Mouse (Mus musculus): ENCODE results near the gene Zic2.
"Not testable (repeated sequence)": the region's sequence is repeated elsewhere in the genome, so short reads cannot be mapped to it uniquely, and the experiment has no call there.

The Zic2 gene

DNA sequence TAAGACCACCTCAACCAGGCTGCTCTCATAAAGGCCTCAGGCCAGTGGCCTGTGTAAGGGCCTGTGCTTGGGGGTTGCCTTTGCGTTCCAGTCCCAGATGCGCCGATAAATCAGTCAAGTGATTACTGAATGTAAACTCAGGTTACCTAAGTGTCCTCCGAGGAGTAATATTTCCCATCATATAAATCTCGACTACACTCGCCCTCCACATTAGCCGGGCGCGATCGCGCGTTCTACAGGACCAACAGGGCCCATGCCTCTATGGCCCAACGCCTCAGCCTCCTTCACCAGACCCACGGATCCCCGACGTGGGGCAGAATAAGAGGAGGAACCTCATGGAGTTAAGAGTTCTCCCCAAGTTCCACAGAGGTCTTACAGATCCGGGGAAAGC lies 12.6 kb upstream of the Zic2 start:
- no peak for DNase-seq

DNA sequence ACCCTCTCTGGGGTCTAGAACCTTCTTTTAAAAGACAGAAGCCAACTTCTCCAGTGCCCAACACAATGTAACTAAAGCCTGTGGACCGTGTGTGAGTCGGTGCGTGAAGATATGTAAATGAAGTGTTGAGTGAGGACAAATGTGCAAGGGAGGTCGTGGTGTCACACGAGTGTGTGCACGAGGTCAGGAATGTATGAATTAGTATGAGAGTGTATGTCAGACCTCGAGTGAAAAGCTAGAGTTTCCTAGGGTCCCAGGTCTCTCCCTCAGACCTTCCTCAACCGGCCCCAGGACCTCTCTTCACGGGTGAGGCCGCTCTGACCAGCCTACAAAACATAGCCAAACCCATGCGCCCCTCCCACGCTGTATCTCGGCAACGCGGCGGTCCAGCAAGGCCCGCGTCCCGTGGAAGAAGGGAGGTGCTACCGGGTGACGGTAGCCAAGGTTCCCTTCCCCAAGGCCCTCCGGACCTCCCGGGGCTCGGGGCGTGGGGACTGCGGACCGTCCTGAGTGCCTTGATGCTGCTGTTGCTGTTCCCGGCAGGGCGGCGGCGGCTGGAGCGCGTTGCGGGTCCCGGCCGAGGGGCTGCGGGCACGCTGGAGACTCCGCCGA lies 12.0 kb upstream of the Zic2 start:
- no peak for DNase-seq

DNA sequence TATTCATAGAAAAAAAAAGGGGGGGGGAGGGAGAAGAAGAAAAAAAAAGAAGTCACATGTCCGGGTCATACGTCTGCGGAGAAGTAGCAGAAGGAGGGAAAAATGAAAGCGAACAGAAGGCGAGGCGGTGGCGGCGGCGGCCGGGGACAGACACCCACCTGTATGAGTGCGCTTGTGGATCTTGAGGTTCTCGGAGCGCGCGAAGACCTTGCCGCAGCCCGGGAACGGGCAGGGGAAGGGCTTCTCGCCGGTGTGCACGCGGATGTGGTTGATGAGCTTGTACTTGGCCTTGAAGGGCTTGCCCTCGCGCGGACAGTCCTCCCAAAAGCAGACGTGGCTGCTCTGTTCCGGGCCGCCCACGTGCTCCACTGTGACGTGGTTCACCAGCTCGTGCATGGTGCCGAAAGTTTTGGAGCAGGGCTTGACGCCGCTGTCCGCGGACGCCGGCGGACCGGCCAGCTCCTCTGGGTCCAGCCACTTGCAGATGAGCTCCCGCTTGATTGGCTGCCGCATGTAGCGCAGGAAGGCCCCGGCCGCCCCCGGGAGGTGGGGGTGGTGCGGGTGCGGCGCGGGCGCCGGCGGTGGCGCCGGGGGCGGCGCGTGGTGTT lies 11.4 kb upstream of the Zic2 start:
- DNase-seq, result not testable (repeated sequence)

DNA sequence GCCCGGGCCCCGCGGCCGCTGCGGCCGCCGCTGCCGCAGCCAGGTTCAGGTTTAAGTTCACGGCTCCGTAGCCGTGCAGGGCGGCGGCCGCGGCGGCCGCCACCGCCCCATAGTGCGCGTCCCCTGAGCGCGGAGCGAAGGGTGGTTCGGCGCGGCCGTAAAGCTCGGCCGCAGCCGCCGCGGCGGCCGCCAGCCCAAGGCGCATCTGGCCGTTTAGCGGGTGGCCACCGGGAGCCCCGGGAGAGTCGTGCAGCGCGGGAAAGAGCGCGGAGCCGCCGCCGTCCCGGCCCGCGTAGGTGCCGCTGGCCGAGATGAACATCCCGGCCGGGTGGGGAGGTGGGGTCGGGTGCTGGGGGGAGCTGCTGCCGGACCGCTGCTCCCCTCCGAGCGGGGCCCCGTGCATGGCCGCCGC lies 10.9 kb upstream of the Zic2 start:
- DNase-seq, result no peak

DNA sequence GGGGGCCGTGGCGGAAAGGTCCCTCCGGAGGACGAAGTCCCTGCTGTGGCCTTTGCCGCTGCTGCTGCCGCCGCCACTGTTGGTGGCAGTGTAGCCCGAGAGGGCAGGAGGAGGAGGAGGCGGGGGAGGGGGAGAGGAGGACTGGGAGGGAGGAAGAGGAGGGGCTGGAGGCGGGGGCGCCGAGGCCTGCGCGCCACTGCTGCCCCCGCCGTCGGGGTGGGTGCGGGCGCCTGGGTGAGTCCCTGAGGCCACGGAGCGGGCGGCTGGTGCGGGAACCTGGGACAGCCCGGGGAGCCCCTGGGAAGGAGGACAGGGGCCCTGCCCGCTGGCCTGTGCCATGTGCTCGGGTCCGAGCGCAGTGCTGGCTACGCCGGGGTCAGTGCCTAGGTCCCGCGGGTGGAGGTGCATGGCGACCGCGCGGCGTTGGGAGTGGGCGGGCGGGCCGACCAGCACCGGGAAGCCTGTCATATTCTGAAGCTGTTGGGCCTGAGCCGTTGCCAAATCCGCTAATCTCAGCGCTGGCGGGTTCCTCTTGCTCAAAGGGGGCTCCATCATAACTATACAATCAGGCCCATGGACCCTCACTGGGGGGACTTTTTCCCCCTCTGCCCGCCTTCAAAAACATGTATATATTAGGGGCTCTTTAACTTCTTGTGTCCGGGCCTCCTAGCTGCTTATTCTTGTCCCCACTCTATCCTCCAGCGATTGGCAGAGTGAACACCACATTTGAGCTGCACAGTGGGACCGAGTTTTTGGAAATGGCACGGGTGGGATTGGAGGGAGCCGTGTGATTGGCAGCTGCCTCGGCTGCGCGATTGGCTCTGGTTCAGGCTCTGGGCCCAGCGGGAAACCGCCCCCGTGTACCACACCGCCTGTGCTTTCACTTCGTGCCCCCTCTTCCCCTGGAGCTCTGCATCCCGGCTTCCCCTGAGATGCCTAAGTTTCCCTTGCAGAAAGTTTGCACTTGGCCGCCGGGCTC lies 10.2 kb upstream of the Zic2 start, which contains the start of gene Zic5:
Zic5 (minus strand) TSS at position 915 of the 979 bp plus-strand sequence.
- DNase-seq, result no peak

DNA sequence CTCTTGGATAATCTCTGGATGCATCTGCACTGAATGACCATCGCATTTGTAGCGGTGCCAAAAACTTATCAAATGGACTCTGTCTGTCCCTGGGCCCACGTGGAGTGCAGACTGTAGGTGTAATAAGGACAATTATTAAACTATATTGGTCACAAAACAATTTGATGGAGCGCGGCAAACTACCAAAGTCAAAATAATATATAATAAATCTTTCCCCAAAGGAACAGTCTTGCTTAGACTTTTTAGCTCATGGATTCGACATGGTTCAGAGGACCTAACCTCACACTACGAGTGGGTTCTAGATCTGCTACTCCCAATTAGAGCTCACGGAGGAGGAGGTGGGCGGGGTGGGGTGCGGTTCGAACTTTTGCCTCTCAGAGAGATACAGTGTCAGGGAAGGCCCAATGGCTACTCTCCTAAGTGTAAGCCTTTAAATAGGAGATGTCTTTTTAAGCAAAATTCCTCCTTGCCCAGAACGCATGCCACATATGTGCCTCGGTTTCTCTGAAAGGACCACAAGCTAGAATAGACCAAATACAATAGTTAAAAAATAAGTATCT lies 9.2 kb upstream of the Zic2 start:
- DNase-seq, result no peak

DNA sequence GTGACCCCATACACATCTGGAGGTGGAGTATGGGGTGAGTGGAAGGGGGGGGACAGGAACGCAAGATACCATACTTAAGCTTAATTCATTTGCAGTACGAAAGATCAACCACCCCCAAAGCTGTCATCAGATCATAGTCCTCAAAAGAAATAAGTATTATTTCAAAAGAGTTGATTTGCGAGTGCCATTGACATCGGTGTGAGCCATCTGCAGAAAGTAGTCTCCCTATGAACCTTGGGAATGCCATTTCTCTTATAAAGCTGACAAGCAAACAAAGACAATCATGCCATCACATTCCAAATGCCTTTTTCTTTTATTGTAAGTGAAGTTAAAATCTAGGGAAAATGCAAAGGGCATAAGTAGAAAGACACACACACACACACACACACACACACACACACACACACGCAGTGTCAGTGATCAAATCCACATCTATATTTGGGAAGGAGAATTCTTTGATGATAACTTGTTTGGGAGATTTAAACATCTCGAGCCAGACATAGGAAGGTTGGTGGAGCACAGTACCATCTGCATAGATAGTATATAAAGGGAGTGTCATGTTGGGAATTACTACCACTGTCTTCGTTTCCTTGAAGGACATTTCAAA lies 8.4 kb upstream of the Zic2 start:
- no peak for DNase-seq

DNA sequence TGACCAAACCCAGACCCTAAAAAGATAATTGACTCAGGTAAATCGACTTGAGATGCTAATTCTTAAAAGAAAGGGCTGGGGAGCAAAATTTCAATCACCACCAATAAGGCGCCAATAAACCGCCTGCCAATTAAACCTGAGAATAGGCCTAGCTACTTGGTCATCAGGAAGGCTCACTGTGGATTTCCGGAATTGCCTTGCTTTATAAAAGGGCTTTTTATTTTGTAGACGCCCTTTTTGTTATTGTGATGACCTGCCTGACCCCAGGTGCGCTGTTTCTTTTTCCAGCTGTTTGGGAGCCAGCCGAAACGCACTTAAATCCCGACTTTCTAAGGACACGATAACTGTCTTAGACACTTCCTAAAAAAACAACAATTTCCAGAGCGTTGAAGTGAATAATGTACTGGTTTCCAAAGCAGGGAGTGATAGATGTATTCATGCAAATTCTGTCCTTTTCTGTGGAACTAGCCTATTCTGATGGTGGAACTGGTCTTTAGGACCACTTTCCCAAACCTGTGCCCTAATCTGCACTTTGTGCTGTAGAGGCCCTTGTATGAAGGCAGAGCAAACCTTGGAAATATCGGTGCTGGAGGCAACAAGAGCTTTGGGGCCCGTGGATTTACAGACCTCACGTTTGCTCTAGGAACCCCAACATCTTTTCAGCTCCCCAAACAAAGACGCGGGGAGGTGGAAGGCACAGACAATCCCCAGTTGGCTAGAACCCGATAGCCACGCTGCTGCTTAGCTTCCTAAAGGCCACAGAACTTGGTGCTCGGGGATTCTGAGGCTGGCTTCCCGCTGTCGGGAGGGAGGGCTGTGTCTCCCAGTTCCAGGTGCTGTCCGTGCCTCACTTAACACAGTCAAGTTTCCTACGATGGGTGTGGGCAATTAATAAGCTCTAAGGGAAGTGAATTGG lies 7.1 kb upstream of the Zic2 start:
- no peak for DNase-seq

DNA sequence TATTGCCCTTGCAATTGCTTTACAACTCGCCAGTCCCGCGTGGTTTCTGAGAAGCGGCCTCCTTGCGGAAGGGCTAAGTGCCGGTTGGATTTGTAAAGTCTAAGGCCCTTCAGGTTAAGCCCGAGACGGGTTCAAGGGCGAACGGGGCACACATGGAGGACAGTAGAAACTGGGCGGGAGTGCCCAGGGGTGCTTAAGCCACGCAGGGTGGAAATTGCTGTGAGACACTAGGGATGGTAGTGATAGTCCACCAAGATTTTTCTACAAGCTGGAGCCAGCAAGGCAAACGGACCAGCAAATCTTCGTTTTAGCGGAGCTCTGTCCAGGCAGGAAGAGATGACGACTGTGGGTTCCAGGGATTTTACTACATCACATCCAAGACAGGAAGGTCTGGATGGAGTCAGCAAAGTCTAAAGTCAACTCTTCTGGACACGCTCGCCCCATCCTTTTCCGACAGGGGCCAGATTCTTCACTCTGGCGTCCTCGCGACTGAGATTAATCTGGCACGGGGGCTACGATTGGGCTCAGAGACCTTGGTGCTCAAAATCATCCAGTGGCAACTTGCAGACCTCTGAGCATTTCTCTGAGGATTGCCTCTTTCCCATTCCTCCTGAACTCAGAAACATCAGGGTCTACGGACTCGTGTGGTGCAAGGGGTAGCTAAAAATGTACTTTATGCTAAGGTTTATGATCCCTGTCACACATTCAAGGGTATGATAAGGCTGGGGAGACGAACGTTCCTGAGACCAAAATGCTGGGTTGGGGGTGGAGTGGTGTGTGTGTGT lies 6.1 kb upstream of the Zic2 start:
- DNase-seq, result no peak

DNA sequence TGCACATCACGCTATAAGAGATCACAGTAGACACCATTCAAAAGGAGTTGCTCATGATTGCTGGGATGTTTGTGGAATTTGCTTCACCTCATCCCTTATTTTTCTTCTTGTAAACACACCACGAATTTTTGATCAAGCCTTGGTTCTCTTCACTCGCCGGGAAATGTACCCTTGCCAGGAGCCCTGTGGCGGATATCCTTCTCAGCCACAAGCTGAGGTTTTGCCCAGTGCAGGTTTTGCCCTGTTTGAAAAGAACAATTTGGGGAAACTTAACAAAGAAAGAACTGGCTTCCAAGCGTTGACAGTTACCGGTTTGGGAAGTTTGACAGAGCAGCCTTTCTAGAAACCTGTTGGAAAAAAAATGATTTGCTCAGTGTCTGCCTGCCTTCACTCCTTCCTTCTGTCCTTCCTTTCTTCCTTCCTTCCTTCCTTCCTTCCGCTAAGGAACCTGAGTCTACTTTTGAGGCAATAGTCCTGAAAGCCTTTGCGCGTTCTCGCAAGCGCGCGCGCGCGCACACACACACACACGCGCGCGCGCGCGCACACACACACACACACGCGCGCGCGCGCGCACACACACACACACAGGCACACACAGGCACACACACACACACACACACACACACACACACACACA lies 3.7 kb upstream of the Zic2 start:
- DNase-seq, result no peak

DNA sequence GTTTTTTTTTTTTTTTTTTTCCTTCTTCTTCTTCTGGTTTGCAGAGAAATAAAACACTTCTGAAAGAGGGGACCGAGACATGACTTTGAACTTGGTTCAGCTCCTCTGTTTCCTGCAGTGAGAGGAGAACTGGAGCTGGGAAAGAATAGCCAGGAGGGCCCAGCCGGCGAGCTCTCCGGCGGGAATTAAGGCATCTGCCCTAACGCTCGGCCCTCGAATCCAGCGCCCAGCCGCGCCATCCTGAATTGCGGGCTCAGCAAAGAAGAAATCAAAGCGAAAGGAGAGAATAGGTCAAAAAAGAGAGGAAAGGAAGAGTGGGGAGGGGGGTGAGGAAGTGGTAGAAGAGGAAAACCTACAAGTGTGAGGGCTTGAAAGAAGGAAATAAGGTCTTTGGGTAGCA lies 3.1 kb upstream of the Zic2 start:
- no peak for DNase-seq

DNA sequence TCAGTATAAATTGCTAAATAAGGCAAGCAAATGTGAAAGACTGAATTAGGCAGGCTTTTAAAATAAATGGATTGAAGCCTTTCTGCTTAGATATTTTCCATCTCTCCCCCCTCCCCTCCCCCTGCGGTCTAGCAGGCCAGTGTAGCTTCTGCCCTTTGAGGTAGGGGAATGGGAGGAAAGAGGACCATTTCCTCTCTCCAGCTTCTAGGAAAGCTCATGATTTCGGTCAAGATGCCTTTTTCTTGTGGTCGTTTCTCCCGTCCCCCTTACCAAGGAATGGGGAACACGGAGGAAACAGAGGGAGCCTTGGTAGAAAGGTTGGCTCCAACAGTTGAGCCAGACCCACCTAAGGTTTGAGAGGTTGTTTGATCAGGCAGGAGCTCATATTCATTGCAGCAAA lies 2.6 kb upstream of the Zic2 start:
- no peak for DNase-seq

DNA sequence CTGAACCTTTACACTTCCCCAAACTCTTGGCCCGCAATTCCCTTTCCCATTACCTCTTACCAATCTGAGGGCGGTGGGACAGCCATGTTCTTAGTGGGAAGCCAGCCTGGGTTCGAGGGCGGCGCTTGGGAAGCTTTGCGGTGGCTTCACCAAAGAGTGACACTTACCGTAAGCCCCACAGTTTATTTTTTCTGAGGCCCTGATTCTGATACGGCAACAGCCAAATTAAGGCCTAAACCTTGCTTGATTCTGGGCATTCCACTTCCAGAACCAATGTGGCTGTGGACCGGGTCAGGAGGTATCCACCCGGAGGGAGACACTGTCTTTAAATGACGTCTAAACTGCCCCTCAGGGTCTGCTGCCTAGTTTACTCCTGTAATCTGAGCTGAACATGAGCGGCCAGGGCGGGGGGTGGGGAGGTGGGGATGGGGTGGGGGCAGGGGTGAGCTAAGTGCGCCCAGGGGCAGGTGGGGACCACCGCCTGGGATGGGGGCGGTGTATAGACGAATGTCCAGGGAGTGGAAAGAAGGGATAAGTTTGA lies 2.0 kb upstream of the Zic2 start:
- DNase-seq, result no peak

DNA sequence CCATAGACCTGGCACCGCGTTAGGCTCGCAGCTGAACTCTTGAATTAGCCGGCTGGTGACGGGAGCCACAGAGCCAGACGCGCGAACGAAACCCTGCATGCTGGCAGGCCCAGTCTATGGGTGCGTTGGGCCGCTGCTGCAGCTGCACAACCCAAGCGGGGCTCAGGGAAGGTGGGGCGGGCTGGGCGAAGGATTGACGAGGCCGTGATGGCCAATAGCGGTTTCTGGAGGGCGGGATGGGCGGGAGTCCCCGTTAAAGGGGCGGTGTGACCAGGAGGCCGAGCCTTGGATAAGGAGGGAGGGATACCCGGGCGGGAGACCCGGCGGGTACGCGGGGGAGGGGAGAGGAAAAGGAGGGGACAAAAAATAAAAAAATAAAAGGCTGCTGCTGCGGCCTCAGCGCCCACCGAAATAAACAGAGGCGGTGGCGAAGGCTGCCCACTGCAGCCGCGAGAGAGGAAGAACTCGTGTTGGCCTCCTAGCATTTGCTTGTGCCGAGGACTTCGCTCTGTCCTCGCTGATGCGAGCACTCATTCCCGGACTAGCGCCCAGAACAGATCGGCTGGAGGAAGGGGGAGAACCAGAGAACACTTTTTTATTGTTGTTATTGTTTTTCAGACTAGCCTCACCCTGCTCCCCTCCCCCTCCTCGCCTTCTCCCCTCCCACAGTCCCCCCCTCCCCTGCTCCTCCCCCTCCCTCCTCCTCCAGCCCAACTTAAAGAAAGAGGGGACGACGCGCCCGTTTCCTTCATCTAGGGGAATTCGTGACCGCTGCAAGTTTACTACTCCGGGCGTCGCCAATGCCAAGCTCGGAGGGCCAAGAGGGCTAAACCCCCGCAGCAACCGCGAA lies 969 bp upstream of the Zic2 start:
- no peak for DNase-seq

DNA sequence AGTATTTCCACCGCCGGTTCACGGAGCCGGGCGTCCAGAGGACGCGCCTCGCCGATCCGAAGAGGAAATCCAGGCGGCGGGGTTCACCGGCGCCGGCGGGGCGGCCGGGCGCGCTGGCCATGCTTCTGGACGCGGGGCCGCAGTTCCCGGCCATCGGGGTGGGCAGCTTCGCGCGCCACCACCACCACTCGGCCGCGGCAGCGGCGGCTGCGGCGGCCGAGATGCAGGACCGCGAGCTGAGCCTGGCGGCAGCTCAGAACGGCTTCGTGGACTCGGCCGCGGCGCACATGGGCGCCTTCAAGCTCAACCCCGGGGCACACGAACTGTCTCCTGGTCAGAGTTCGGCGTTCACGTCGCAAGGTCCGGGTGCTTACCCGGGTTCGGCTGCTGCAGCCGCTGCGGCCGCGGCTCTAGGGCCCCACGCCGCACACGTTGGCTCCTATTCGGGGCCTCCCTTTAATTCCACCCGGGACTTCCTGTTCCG lies 364 bp downstream of the Zic2 start:
- no peak for DNase-seq

DNA sequence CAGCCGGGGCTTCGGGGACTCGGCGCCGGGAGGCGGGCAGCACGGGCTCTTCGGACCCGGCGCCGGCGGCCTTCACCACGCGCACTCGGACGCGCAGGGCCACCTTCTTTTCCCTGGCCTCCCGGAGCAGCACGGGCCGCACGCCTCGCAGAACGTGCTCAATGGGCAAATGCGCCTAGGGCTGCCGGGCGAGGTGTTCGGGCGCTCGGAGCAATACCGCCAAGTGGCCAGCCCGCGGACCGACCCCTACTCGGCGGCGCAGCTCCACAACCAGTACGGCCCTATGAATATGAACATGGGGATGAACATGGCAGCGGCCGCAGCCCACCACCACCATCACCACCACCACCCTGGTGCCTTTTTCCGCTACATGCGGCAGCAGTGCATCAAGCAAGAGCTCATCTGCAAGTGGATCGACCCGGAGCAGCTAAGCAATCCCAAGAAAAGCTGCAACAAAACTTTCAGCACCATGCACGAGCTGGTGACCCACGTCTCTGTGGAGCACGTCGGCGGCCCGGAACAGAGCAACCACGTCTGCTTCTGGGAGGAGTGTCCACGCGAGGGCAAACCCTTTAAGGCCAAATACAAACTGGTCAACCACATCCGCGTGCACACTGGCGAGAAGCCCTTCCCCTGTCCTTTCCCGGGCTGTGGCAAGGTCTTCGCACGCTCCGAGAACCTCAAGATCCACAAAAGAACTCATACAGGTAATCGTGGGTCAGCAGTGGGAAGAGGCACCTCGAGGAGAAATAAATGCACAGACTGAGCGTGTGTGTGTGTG lies 996 bp downstream of the Zic2 start:
- no peak for DNase-seq

DNA sequence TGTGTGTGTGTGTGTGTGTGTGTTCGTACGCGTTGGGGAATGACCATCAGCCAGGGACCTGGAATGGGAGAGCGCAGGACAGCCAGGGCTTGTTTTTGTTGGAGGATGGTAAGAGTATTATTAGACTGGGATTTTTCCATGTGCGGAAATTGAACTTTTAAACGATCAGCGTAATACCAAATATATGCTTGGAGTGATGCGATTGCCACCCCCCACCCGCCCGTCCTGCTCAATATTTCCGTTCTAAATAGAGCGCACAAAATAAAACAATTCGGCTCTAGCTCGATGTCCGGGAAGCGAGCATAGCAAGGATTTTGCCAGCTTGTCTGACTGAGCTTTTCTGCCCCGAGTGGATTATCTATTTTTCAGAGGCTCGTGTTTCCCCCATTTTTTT lies 1.6 kb downstream of the Zic2 start:
- DNase-seq, result no peak

DNA sequence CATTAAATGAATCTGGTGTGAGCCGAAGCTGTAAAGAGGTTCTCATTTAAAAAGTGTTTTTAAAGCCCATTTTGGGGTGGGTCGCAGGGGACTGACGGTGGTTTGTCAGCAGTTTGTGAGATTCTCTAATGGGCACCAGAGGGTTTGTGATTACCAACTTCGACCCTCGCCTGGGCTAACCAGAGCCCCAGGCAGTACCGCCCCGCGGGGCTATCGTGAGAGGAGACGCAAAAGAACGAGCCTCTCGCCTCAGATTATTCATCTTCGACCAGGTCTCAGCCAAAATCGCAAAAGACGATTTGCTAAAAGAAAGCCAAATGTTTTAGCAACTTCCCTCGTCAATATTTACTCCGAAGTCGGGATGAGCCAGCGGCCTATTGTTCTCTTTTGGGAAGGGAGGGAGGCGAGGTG lies 2.0 kb downstream of the Zic2 start:
- DNase-seq, result no peak
